Mouse (Mus musculus): ENCODE data around the gene Dab1. TPM values are rescaled to one million over a fixed set of nuclear protein-coding genes. Genes with fewer than 3 reads are reported as not detected.

Gene Dab1
- total RNA-seq, 2 experiments from 2014 or later = not detected

- no peak for ATAC-seq (replicated peaks; ENCODE audit: poor library complexity)
Measured at GRCm38 (mm10) chr4:104563512-104563911, 944.4 kb downstream of the Dab1 start.

- ATAC-seq (replicated peaks; ENCODE audit: poor library complexity) = peak; percentile 48; the same call in 1 of the 2 replicates
Measured at GRCm38 (mm10) chr4:104570523-104570922, 951.4 kb downstream of the Dab1 start.

- ATAC-seq (replicated peaks; ENCODE audit: poor library complexity) = no peak
Measured at GRCm38 (mm10) chr4:104572440-104572839, 953.3 kb downstream of the Dab1 start.

- no peak for ATAC-seq (replicated peaks; ENCODE audit: poor library complexity)
Measured at GRCm38 (mm10) chr4:104573419-104573818, 954.3 kb downstream of the Dab1 start.

- ATAC-seq (replicated peaks; ENCODE audit: poor library complexity) = no peak
Measured at GRCm38 (mm10) chr4:104578370-104578769, 959.2 kb downstream of the Dab1 start.

- no peak for ATAC-seq (replicated peaks; ENCODE audit: poor library complexity)
Measured at GRCm38 (mm10) chr4:104579946-104580544, 960.9 kb downstream of the Dab1 start.

GRCm38 (mm10) chr4:104582726-104583125 lies 963.6 kb downstream of the Dab1 start:
- no peak for ATAC-seq (replicated peaks; ENCODE audit: poor library complexity)

GRCm38 (mm10) chr4:104587826-104588225 lies 968.7 kb downstream of the Dab1 start:
- ATAC-seq (replicated peaks; ENCODE audit: poor library complexity) = no peak

GRCm38 (mm10) chr4:104596936-104597335 lies 977.8 kb downstream of the Dab1 start:
- ATAC-seq (replicated peaks; ENCODE audit: poor library complexity) = no peak

GRCm38 (mm10) chr4:104597490-104598465 lies 978.6 kb downstream of the Dab1 start:
- ATAC-seq (replicated peaks; ENCODE audit: poor library complexity) = no peak

GRCm38 (mm10) chr4:104602804-104603203 lies 983.6 kb downstream of the Dab1 start:
- no peak for ATAC-seq (replicated peaks; ENCODE audit: poor library complexity)

GRCm38 (mm10) chr4:104604298-104604697 lies 985.1 kb downstream of the Dab1 start:
- no peak for ATAC-seq (replicated peaks; ENCODE audit: poor library complexity)

- ATAC-seq (replicated peaks; ENCODE audit: poor library complexity) = no peak
Measured at GRCm38 (mm10) chr4:104606881-104607280, 987.7 kb downstream of the Dab1 start.

GRCm38 (mm10) chr4:104607636-104608035 lies 988.5 kb downstream of the Dab1 start:
- no peak for ATAC-seq (replicated peaks; ENCODE audit: poor library complexity)

- peak; percentile 44 for ATAC-seq (replicated peaks; ENCODE audit: poor library complexity)
Measured at GRCm38 (mm10) chr4:104619452-104619851, 1000.3 kb downstream of the Dab1 start.

- no peak for ATAC-seq (replicated peaks; ENCODE audit: poor library complexity)
Measured at GRCm38 (mm10) chr4:104625316-104625715, 1006.2 kb downstream of the Dab1 start.

- ATAC-seq (replicated peaks; ENCODE audit: poor library complexity) = no peak
Measured at GRCm38 (mm10) chr4:104628708-104629107, 1009.5 kb downstream of the Dab1 start.

GRCm38 (mm10) chr4:104637016-104637415 lies 1017.9 kb downstream of the Dab1 start:
- ATAC-seq (replicated peaks; ENCODE audit: poor library complexity) = no peak

- no peak for ATAC-seq (replicated peaks; ENCODE audit: poor library complexity)
Measured at GRCm38 (mm10) chr4:104640617-104641016, 1021.5 kb downstream of the Dab1 start.

GRCm38 (mm10) chr4:104642761-104643469 lies 1023.8 kb downstream of the Dab1 start:
- ATAC-seq (replicated peaks; ENCODE audit: poor library complexity) = no peak
